Comparison of ENCODE assay signal across 20 mouse cellular contexts in genomic region chr2:173767959-173768595, GRCm38 (mm10). TPM values are rescaled to one million over a fixed set of nuclear protein-coding genes. Genes with fewer than 3 reads are reported as not detected.
DNase-seq lines count a peak whose midpoint lies in the region; ATAC-seq and TF ChIP-seq lines count a peak whose summit lies in the region.
"Had no signal": no experiment of that assay in that cellular context is flagged by ENCODE, and none has a peak within 500 bp of the region (broad histone marks: within the 10 kb centered on the region; RNA-seq: fewer than 3 reads in every experiment).

No protein-coding gene starts in this region.

- ATAC-seq in hindbrain, postnatal 0 days: no peak
- no peak for ATAC-seq in midbrain, embryonic 14.5 days (ENCODE audit: low FRiP score, low TSS enrichment)
- ATAC-seq in forebrain, embryonic 14.5 days: no peak
- no peak for ATAC-seq in neural tube, embryonic 12.5 days (ENCODE audit: low FRiP score, low read depth)

- H3K27ac ChIP-seq in hindbrain, embryonic 10.5 days: peak overlapping the region; percentile 50; the same call in 1 of the 2 replicates
- no peak overlapping the region for H3K27ac ChIP-seq in hindbrain, postnatal 0 days
- peak overlapping the region; percentile 23; the same call in 1 of the 2 replicates for H3K27ac ChIP-seq in midbrain, embryonic 10.5 days (replicated peaks)
- H3K27ac ChIP-seq in midbrain, embryonic 14.5 days (replicated peaks; ENCODE audit: low read depth, low read length): no peak overlapping the region
- H3K27ac ChIP-seq in forebrain, embryonic 14.5 days (ENCODE audit: low read depth, low read length): peak overlapping the region; percentile 55
- peak overlapping the region; percentile 42; the same call in 1 of the 2 replicates for H3K27ac ChIP-seq in neural tube, embryonic 12.5 days
- H3K27ac ChIP-seq: embryonic facial prominence, embryonic 12.5 days had no signal

- no peaks in the 10 kb centered on the region for H3K27me3 ChIP-seq in hindbrain, embryonic 10.5 days (ENCODE audit: insufficient read depth, poor library complexity, severe bottlenecking)
- no peaks in the 10 kb centered on the region for H3K27me3 ChIP-seq in hindbrain, postnatal 0 days (ENCODE audit: insufficient read depth, low read length)
- no peaks in the 10 kb centered on the region for H3K27me3 ChIP-seq in midbrain, embryonic 10.5 days (ENCODE audit: low read depth, poor library complexity, severe bottlenecking)
- H3K27me3 ChIP-seq in midbrain, embryonic 14.5 days (ENCODE audit: control insufficient read depth, insufficient read depth, low read length): no peaks in the 10 kb centered on the region
- H3K27me3 ChIP-seq in forebrain, embryonic 14.5 days (replicated peaks; ENCODE audit: control insufficient read depth, insufficient read depth, low read length): no peaks in the 10 kb centered on the region
- H3K27me3 ChIP-seq in neural tube, embryonic 12.5 days (replicated peaks): no peaks in the 10 kb centered on the region
- H3K27me3 ChIP-seq: embryonic facial prominence, embryonic 12.5 days; megakaryocyte, embryonic 14.5 days had no signal

- H3K9ac ChIP-seq in hindbrain, postnatal 0 days (replicated peaks; ENCODE audit: low read length): no peak overlapping the region
- no peak overlapping the region for H3K9ac ChIP-seq in midbrain, embryonic 14.5 days (replicated peaks; ENCODE audit: low read length)
- H3K9ac ChIP-seq in forebrain, embryonic 14.5 days (ENCODE audit: low read length): no peak overlapping the region
- H3K9ac ChIP-seq in neural tube, embryonic 12.5 days: no peak overlapping the region
- H3K9ac ChIP-seq: embryonic facial prominence, embryonic 12.5 days had no signal

- H3K9me3 ChIP-seq in hindbrain, embryonic 10.5 days: no peaks in the 10 kb centered on the region
- no peaks in the 10 kb centered on the region for H3K9me3 ChIP-seq in hindbrain, postnatal 0 days (ENCODE audit: low read length)
- H3K9me3 ChIP-seq in midbrain, embryonic 10.5 days (replicated peaks): no peaks in the 10 kb centered on the region
- no peaks in the 10 kb centered on the region for H3K9me3 ChIP-seq in midbrain, embryonic 14.5 days (ENCODE audit: control insufficient read depth, low read length)
- no peaks in the 10 kb centered on the region for H3K9me3 ChIP-seq in forebrain, embryonic 14.5 days (replicated peaks; ENCODE audit: control insufficient read depth, low read length)
- H3K9me3 ChIP-seq in neural tube, embryonic 12.5 days: no peaks in the 10 kb centered on the region
- H3K9me3 ChIP-seq: embryonic facial prominence, embryonic 12.5 days; megakaryocyte, embryonic 14.5 days had no signal

- peaks cover 78% of the 10 kb centered on the region for H3K4me1 ChIP-seq in hindbrain, embryonic 10.5 days (replicated peaks)
- 0 out of 2 replicates have a peak, but pooled peaks cover 3% of the 10 kb centered on the region for H3K4me1 ChIP-seq in hindbrain, postnatal 0 days (ENCODE audit: insufficient read depth, low read length)
- H3K4me1 ChIP-seq in midbrain, embryonic 10.5 days: peaks cover 43% of the 10 kb centered on the region
- H3K4me1 ChIP-seq in midbrain, embryonic 14.5 days (ENCODE audit: control insufficient read depth, insufficient read depth, low read length): peaks cover 29% of the 10 kb centered on the region
- peaks cover 3% of the 10 kb centered on the region for H3K4me1 ChIP-seq in forebrain, embryonic 14.5 days (ENCODE audit: control insufficient read depth, insufficient read depth, low read length)
- H3K4me1 ChIP-seq in neural tube, embryonic 12.5 days: peaks cover 75% of the 10 kb centered on the region

- H3K4me3 ChIP-seq in hindbrain, embryonic 10.5 days: no peak overlapping the region
- H3K4me3 ChIP-seq in hindbrain, postnatal 0 days (ENCODE audit: low read length): no peak overlapping the region
- H3K4me3 ChIP-seq in midbrain, embryonic 10.5 days: no peak overlapping the region
- no peak overlapping the region for H3K4me3 ChIP-seq in midbrain, embryonic 14.5 days (replicated peaks; ENCODE audit: low read depth, low read length)
- no peak overlapping the region for H3K4me3 ChIP-seq in forebrain, embryonic 14.5 days (ENCODE audit: low read depth, low read length)
- H3K4me3 ChIP-seq in neural tube, embryonic 12.5 days: no peak overlapping the region
- H3K4me3 ChIP-seq: embryonic facial prominence, embryonic 12.5 days; megakaryocyte, embryonic 14.5 days had no signal

- no peak overlapping the region for H3K4me2 ChIP-seq in hindbrain, postnatal 0 days (ENCODE audit: low read depth, low read length)
- no peak overlapping the region for H3K4me2 ChIP-seq in midbrain, embryonic 14.5 days (ENCODE audit: low read length)
- H3K4me2 ChIP-seq in forebrain, embryonic 14.5 days (ENCODE audit: low read length): no peak overlapping the region
- no peak overlapping the region for H3K4me2 ChIP-seq in neural tube, embryonic 12.5 days (replicated peaks)
- H3K4me2 ChIP-seq: embryonic facial prominence, embryonic 12.5 days had no signal

- 81% methylated on average over 8 of the region's 8 CpGs for WGBS in hindbrain, embryonic 10.5 days
- WGBS in hindbrain, postnatal 0 days: 74% methylated on average over 8 of the region's 8 CpGs
- 89% methylated on average over 8 of the region's 8 CpGs for WGBS in midbrain, embryonic 10.5 days
- WGBS in midbrain, embryonic 14.5 days: 79% methylated on average over 8 of the region's 8 CpGs
- 86% methylated on average over 8 of the region's 8 CpGs for WGBS in forebrain, embryonic 14.5 days
- WGBS in neural tube, embryonic 12.5 days: 56% methylated on average over 8 of the region's 8 CpGs

- no peak for TF ChIP-seq CTCF in hindbrain, postnatal 0 days (IDR thresholded peaks at IDR 0.05; ENCODE audit: low read depth)

- peaks cover 46% of the 10 kb centered on the region for H3K36me3 ChIP-seq in hindbrain, embryonic 10.5 days
- no peaks in the 10 kb centered on the region for H3K36me3 ChIP-seq in hindbrain, postnatal 0 days (ENCODE audit: insufficient read depth, low read length)
- H3K36me3 ChIP-seq in midbrain, embryonic 10.5 days: peaks cover 30% of the 10 kb centered on the region
- H3K36me3 ChIP-seq in midbrain, embryonic 14.5 days (ENCODE audit: control insufficient read depth, insufficient read depth, low read length): 0 out of 2 replicates have a peak, but pooled peaks cover 2% of the 10 kb centered on the region
- H3K36me3 ChIP-seq in forebrain, embryonic 14.5 days (ENCODE audit: control insufficient read depth, insufficient read depth, low read length): peaks cover 17% of the 10 kb centered on the region; the same call in 1 of the 2 replicates
- no peaks in the 10 kb centered on the region; the same call in 1 of the 2 replicates for H3K36me3 ChIP-seq in neural tube, embryonic 12.5 days

- no peak for DNase-seq in hindbrain, embryonic 10.5 days (ENCODE audit: low spot score)
- DNase-seq in hindbrain, postnatal 0 days (ENCODE audit: low spot score): no peak
- no peak for DNase-seq in midbrain, embryonic 10.5 days (ENCODE audit: low spot score)
- no peak for DNase-seq in midbrain, embryonic 14.5 days
- no peak for DNase-seq in forebrain, embryonic 14.5 days (ENCODE audit: low spot score)
- no peak for DNase-seq in cerebellum, postnatal 14 days
- no peak for DNase-seq in T-cell, adult 2 months (ENCODE audit: low spot score)
- DNase-seq: adrenal gland, postnatal 14 days; B cell, adult 2 months; cerebellum, postnatal 10 days; lung, adult 2 months had no signal

RNA-seq across cellular contexts. Expression of gene Vapb, which starts 30.8 kb away (rescaled TPM):
- polyA plus RNA-seq in hindbrain, embryonic 10.5 days (2016; fragmentation: Nextera tagmentation; extraction: Ambion mirVana): 11.7 and 14.9 TPM in 2 replicates
- 31.4 and 34.1 TPM in 2 replicates for total RNA-seq in hindbrain, postnatal 0 days (2014; rRNA removed)
- 15.8 and 18.8 TPM in 2 replicates for polyA plus RNA-seq in hindbrain, postnatal 0 days (2015; fragmentation: Nextera tagmentation; extraction: Ambion mirVana)
- polyA plus RNA-seq in midbrain, embryonic 10.5 days (2016; fragmentation: Nextera tagmentation; extraction: Ambion mirVana): 9.4 and 11.6 TPM in 2 replicates
- polyA plus RNA-seq in midbrain, embryonic 14.5 days (2014; fragmentation: Nextera tagmentation; extraction: Ambion mirVana): 14.8 and 24.3 TPM in 2 replicates
- polyA plus RNA-seq in forebrain, embryonic 14.5 days (2014; fragmentation: Nextera tagmentation; extraction: Ambion mirVana): 13.9 and 18.5 TPM in 2 replicates
- 15.7 and 19.1 TPM in 2 replicates for polyA plus RNA-seq in neural tube, embryonic 12.5 days (2016; fragmentation: Nextera tagmentation; extraction: Ambion mirVana)

RNA-seq across cellular contexts. Expression of gene 1700010B08Rik, which starts 48.9 kb away (rescaled TPM):
- not detected in 2 replicates for polyA plus RNA-seq in hindbrain, embryonic 10.5 days (2016; fragmentation: Nextera tagmentation; extraction: Ambion mirVana)
- total RNA-seq in hindbrain, postnatal 0 days (2014; rRNA removed): not detected in 2 replicates
- polyA plus RNA-seq in hindbrain, postnatal 0 days (2015; fragmentation: Nextera tagmentation; extraction: Ambion mirVana): not detected in 2 replicates
- polyA plus RNA-seq in midbrain, embryonic 10.5 days (2016; fragmentation: Nextera tagmentation; extraction: Ambion mirVana): not detected in 2 replicates
- polyA plus RNA-seq in midbrain, embryonic 14.5 days (2014; fragmentation: Nextera tagmentation; extraction: Ambion mirVana): not detected in 2 replicates
- not detected in 2 replicates for polyA plus RNA-seq in forebrain, embryonic 14.5 days (2014; fragmentation: Nextera tagmentation; extraction: Ambion mirVana)
- polyA plus RNA-seq in neural tube, embryonic 12.5 days (2016; fragmentation: Nextera tagmentation; extraction: Ambion mirVana): not detected in 2 replicates
- total RNA-seq: adrenal gland, postnatal 14 days; ES-E14; gastrocnemius, postnatal 4 days had no signal
- polyA plus RNA-seq: embryonic facial prominence, embryonic 12.5 days; heart, embryonic 14.5 days; limb, embryonic 14.5 days; lung, adult 2 months; spleen, adult 2 months; urinary bladder, adult 2 months had no signal

Comparison
In these comparisons a context has a peak if more than half of its experiments do, and no peak if none do; other contexts are left out.
1. H3K27ac ChIP-seq: peak in hindbrain, embryonic 10.5 days (single experiment), midbrain, embryonic 10.5 days (single experiment), forebrain, embryonic 14.5 days (single experiment) and neural tube, embryonic 12.5 days (single experiment); none in hindbrain, postnatal 0 days (single experiment) and midbrain, embryonic 14.5 days (single experiment).